Mouse (Mus musculus) monocyte, adult 2 months (primary cell): ENCODE measurements around the gene Snap25.

Experiments
- DNase-seq, 2 experiments: peaks; one replicate each; pipeline ENCODE4 v3.0.0; 2022; ENCODE audit warnings: low spot score in 2 of 2, low read depth in 1 of 2

The Snap25 gene

GRCm38 (mm10) chr2:136803142-136803541 lies 89.9 kb downstream of the Snap25 start:
- no peak for DNase-seq

- DNase-seq, result no peak
These were observed 94.9 kb downstream of the Snap25 start for GRCm38 (mm10) chr2:136807992-136808726.

- no peak for DNase-seq
These were observed 98.1 kb downstream of the Snap25 start for GRCm38 (mm10) chr2:136811331-136811730.

- no peak for DNase-seq
These were observed 103.6 kb downstream of the Snap25 start for GRCm38 (mm10) chr2:136816717-136817400.

- DNase-seq, result no peak
These were observed 110.8 kb downstream of the Snap25 start for GRCm38 (mm10) chr2:136823751-136824716.

GRCm38 (mm10) chr2:136827612-136828011 lies 114.4 kb downstream of the Snap25 start:
- no peak for DNase-seq
